ENCODE assay signal across 15 mouse cellular contexts in genomic region chr10:98543998-98544349, GRCm38 (mm10).
DNase-seq lines count a peak whose midpoint lies in the region; ATAC-seq and TF ChIP-seq lines count a peak whose summit lies in the region.
"Had no signal": no experiment of that assay in that cellular context is flagged by ENCODE, and none has a peak within 500 bp of the region (broad histone marks: within the 10 kb centered on the region; RNA-seq: fewer than 3 reads in every experiment).

No protein-coding gene starts in this region.

- H3K4me2 ChIP-seq in heart, embryonic 15.5 days: no peak overlapping the region
- H3K4me2 ChIP-seq in embryonic facial prominence, embryonic 11.5 days (ENCODE audit: low read depth, low read length): no peak overlapping the region
- H3K4me2 ChIP-seq in midbrain, postnatal 0 days (ENCODE audit: low read depth, low read length, poor library complexity, severe bottlenecking): no peak overlapping the region
- H3K4me2 ChIP-seq: forebrain, embryonic 13.5 days; heart, embryonic 13.5 days had no signal

- WGBS in heart, embryonic 15.5 days: 50% methylated on average over 5 of the region's 5 CpGs
- WGBS in embryonic facial prominence, embryonic 11.5 days: 47% methylated on average over 5 of the region's 5 CpGs
- WGBS in midbrain, postnatal 0 days: 58% methylated on average over 5 of the region's 5 CpGs

- 0 out of 2 replicates have a peak, but pooled peaks cover 5% of the 10 kb centered on the region for H3K4me1 ChIP-seq in heart, embryonic 15.5 days (replicated peaks)
- H3K4me1 ChIP-seq in embryonic facial prominence, embryonic 11.5 days (ENCODE audit: control insufficient read depth, insufficient read depth, low read length): no peaks in the 10 kb centered on the region; the same call in 1 of the 2 replicates
- no peaks in the 10 kb centered on the region for H3K4me1 ChIP-seq in midbrain, postnatal 0 days (ENCODE audit: insufficient read depth, low read length)
- H3K4me1 ChIP-seq: forebrain, embryonic 13.5 days had no signal

- no peak for DNase-seq in heart, adult 8-10 months (ENCODE audit: low spot score)
- DNase-seq in kidney, postnatal 4 days: peak; percentile 4 to 10
- no peak for DNase-seq in kidney, adult 11 months
- peak; percentile 48 for DNase-seq in embryonic facial prominence, embryonic 11.5 days (ENCODE audit: low spot score)
- DNase-seq in midbrain, postnatal 0 days (ENCODE audit: low spot score): peak; percentile 12
- DNase-seq in thymus, postnatal 4 days: no peak
- no peak for DNase-seq in layer of hippocampus, postnatal 25 days (ENCODE audit: extremely low spot score in 1 of 2, low spot score in 1 of 2)
- DNase-seq: adrenal gland, adult 2 months; lung, postnatal 10 days; right cerebral cortex, adult 18-20 months had no signal

- ATAC-seq in heart, embryonic 15.5 days (replicated peaks; ENCODE audit: insufficient number of reproducible peaks, insufficient read depth, low FRiP score, low read depth): no peak
- no peak for ATAC-seq in embryonic facial prominence, embryonic 11.5 days (replicated peaks; ENCODE audit: insufficient number of reproducible peaks, low FRiP score, low TSS enrichment, low read depth)
- no peak for ATAC-seq in midbrain, postnatal 0 days (ENCODE audit: low FRiP score)
- ATAC-seq: CD4-positive, CD25-positive, alpha-beta regulatory T cell, adult 4 months; forebrain, embryonic 13.5 days had no signal

- H3K36me3 ChIP-seq in heart, embryonic 15.5 days: no peaks in the 10 kb centered on the region
- H3K36me3 ChIP-seq in embryonic facial prominence, embryonic 11.5 days (replicated peaks; ENCODE audit: control insufficient read depth, insufficient read depth, low read depth, low read length): no peaks in the 10 kb centered on the region
- no peaks in the 10 kb centered on the region for H3K36me3 ChIP-seq in midbrain, postnatal 0 days (ENCODE audit: insufficient read depth, low read length)
- H3K36me3 ChIP-seq: heart, embryonic 13.5 days had no signal

- peak overlapping the region; percentile 34; the same call in 1 of the 2 replicates for H3K27ac ChIP-seq in heart, embryonic 15.5 days
- no peak overlapping the region for H3K27ac ChIP-seq in embryonic facial prominence, embryonic 11.5 days (replicated peaks; ENCODE audit: low read depth, low read length)
- H3K27ac ChIP-seq in midbrain, postnatal 0 days (ENCODE audit: low read depth, low read length): no peak overlapping the region
- H3K27ac ChIP-seq: forebrain, embryonic 13.5 days; heart, embryonic 13.5 days had no signal

- H3K9ac ChIP-seq in heart, embryonic 15.5 days: no peak overlapping the region
- no peak overlapping the region for H3K9ac ChIP-seq in embryonic facial prominence, embryonic 11.5 days (replicated peaks; ENCODE audit: low read length)
- H3K9ac ChIP-seq in midbrain, postnatal 0 days (replicated peaks; ENCODE audit: low read length, poor library complexity, severe bottlenecking): no peak overlapping the region
- H3K9ac ChIP-seq: forebrain, embryonic 13.5 days; heart, embryonic 13.5 days had no signal

- H3K9me3 ChIP-seq in heart, embryonic 15.5 days (replicated peaks): no peaks in the 10 kb centered on the region
- H3K9me3 ChIP-seq in embryonic facial prominence, embryonic 11.5 days (replicated peaks; ENCODE audit: control insufficient read depth, low read length): no peaks in the 10 kb centered on the region
- H3K9me3 ChIP-seq in midbrain, postnatal 0 days (ENCODE audit: low read length): no peaks in the 10 kb centered on the region
- H3K9me3 ChIP-seq: forebrain, embryonic 13.5 days; heart, embryonic 13.5 days had no signal

- no peak overlapping the region for H3K4me3 ChIP-seq in heart, embryonic 15.5 days
- H3K4me3 ChIP-seq in embryonic facial prominence, embryonic 11.5 days (ENCODE audit: low read depth, low read length): no peak overlapping the region
- H3K4me3 ChIP-seq in midbrain, postnatal 0 days (ENCODE audit: low read depth, low read length): no peak overlapping the region
- H3K4me3 ChIP-seq: forebrain, embryonic 13.5 days; heart, embryonic 13.5 days had no signal

- no peak for TF ChIP-seq CTCF in midbrain, postnatal 0 days (IDR thresholded peaks at IDR 0.05)

- no peaks in the 10 kb centered on the region for H3K27me3 ChIP-seq in heart, embryonic 15.5 days
- H3K27me3 ChIP-seq in embryonic facial prominence, embryonic 11.5 days (ENCODE audit: control insufficient read depth, insufficient read depth, low read length): no peaks in the 10 kb centered on the region
- no peaks in the 10 kb centered on the region for H3K27me3 ChIP-seq in midbrain, postnatal 0 days (ENCODE audit: insufficient read depth, low read length)
- H3K27me3 ChIP-seq: forebrain, embryonic 13.5 days; heart, embryonic 13.5 days; Patski had no signal

Comparison
In these comparisons a context has a peak if more than half of its experiments do, and no peak if none do; other contexts are left out.
1. DNase-seq: peak in kidney, postnatal 4 days (2 of 2), embryonic facial prominence, embryonic 11.5 days (single experiment) and midbrain, postnatal 0 days (single experiment); none in heart, adult 8-10 months (single experiment), kidney, adult 11 months (single experiment), thymus, postnatal 4 days (single experiment) and layer of hippocampus, postnatal 25 days (0 of 2).